Mouse (Mus musculus): ENCODE measurements around the gene Pitpnm2.

GRCm38 (mm10) chr5:124165622-124166570 is 83.7 kb downstream of the Pitpnm2 start:
- TF ChIP-seq CTCF (conservative IDR thresholded peaks at IDR 0.05; ENCODE audit: low read length) (no peak), POU5F1 (IDR thresholded peaks at IDR 0.05; ENCODE audit: borderline replicate concordance, low read length) (no peak)
